Mouse (Mus musculus): ENCODE data around the gene Flot2.

DNA sequence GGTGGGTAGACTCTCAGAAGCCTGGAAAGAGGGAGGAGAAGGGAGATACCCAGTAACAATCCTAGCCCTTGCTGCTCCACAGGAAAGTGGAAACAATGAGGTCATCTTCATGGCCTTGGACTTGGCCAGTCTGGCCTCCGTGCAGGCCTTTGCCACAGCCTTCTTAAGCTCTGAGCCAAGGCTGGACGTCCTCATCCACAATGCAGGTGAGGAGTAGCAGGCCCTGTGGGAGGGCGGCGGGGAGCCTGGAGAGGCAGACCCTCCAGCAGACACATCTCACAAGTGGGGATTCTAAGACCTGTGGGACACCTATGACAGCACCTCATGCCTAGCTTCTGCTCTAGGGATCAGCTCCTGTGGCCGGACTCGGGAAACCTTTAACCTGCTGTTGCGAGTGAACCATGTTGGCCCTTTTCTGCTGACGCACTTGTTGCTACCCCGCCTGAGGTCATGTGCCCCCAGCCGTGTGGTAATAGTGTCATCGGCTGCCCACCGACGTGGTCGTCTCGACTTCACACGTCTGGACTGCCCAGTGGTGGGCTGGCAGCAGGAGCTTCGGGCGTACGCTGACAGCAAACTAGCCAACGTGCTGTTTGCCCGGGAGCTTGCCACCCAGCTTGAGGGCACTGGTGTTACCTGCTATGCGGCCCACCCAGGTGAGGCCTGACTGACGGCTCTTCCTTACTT lies 3.7 kb upstream of the Flot2 start:
- TF ChIP-seq POLR2A (IDR thresholded peaks at IDR 0.05; ENCODE audit: extremely low read depth, insufficient read depth, low read length) (no peak), CTCF (IDR thresholded peaks at IDR 0.05; ENCODE audit: low read depth, low read length) (no peak)
